Mouse (Mus musculus) megakaryocyte, embryonic 14.5 days (primary cell): Measurements from ENCODE around the gene Dusp12.

ENCODE experiments used
- FLI1 ChIP-seq: IDR thresholded peaks from 2 replicates; pipeline ENCODE4 v1.6.1; 2012; ENCODE audit warnings: low read length, inconsistent platforms, mixed read lengths
- GATA1 ChIP-seq: IDR thresholded peaks from 3 replicates; pipeline ENCODE4 v1.6.1; 2012; ENCODE audit warnings: mixed read lengths, low read length, inconsistent platforms, borderline replicate concordance

GRCm38 (mm10) chr1:170834756-170835155 lies 50.6 kb downstream of the Dusp12 start:
- TF ChIP-seq FLI1 (no peak), GATA1 (no peak)
